Mouse (Mus musculus): ENCODE results near the gene Prmt3.

The Prmt3 gene

GRCm38 (mm10) chr7:49778114-49778901 is at the start of gene Prmt3:
Prmt3 (plus strand) TSS chr7:49778346.
- peak; percentile 98 for DNase-seq

GRCm38 (mm10) chr7:49734342-49734741 is 43.8 kb upstream of the Prmt3 start:
- peak in 1 of 2 experiments; percentile 8 for DNase-seq

DNA sequence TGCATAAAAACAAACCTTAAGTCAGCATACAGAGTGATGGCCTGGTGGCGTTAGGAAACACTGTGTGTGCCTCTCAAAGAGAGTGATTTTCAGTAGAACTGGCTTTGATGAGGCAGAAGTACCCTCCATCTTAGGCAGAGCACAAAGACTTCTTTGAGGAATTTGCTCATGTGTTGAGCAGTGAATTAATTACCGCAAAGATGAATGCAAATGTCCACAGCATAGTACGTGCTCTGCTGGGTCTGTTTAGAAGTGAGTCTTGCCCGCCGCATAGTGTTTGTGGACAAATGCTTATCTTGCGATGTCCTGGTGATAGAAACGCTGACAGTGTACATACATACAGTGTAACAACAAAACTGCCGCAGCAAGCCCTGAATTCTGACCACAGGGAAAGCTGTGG is 38.7 kb upstream of the Prmt3 start:
- no peak for DNase-seq

DNA sequence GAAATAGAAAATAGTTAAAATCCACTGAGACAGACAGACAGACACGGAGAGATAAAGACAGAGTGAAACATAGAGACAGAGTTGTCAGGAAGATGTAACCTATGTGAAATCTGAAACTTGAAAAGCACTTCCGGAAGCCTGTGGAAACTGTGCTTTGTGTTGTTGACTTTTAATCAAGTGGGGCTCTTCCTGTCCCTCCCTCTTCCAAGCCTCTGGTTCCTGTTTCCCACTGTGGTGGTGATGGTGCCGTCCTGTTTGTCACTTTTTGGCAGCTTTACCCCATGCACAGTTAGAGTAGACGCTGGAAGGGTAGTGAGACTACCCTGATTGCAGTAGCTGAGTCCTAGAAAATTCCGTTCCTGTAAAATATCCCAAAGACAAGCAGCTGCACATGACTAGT is 36.7 kb upstream of the Prmt3 start:
- DNase-seq, result peak in 1 of 2 experiments; percentile 2

GRCm38 (mm10) chr7:49741923-49742322 is 36.2 kb upstream of the Prmt3 start:
- DNase-seq, result no peak

- DNase-seq, result peak in 1 of 2 experiments; percentile 47
These were observed 27.0 kb upstream of the Prmt3 start for GRCm38 (mm10) chr7:49751148-49751547.

- peak in 1 of 2 experiments; percentile 63 for DNase-seq
These were observed 25.2 kb upstream of the Prmt3 start for GRCm38 (mm10) chr7:49752730-49753506.

DNA sequence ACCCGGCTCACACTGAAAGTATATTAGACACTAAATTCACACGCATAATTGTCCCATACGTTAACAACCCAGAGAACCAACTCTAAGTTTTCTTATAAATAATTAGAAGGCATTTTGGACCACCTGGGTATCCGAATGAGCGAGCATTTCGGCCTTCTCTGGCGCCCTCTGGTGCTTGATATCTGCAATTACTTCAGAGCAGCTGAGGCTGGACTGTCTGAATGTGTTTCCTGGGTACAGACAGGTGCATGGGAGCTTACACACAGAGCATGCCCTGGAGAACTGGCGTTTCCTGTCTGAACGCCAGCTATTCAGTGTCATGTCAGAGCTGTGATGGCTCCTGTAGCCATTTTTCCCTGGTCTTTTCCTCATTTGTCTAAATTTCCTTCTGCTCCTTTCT is 23.4 kb upstream of the Prmt3 start:
- peak; percentile 58 to 64 for DNase-seq

GRCm38 (mm10) chr7:49758934-49759571 is 19.1 kb upstream of the Prmt3 start, which contains the start of gene Htatip2:
Htatip2 (plus strand) TSS chr7:49759115.
- peak; percentile 47 to 62 for DNase-seq

GRCm38 (mm10) chr7:49762605-49763004 is 15.5 kb upstream of the Prmt3 start:
- no peak for DNase-seq

GRCm38 (mm10) chr7:49764011-49764716 is 14.0 kb upstream of the Prmt3 start:
- no peak for DNase-seq

DNA sequence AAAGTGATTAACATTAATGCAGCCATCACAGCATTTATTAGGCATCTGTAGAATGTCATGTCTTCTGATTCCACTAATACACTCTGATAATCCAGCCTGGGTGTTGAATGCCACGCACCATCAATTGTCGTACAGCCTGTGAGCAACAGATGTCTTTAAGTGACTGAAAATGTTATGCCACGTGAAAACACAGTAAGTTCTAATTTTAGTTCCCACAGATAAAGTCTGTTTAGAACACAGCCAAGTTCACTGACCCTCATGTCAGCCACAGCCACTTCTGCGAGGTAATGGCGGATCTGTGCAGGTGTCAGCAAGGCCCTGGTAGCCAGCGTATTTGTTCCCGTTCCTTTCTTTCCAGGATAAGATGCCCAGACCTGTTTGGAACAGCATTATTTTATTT is 12.0 kb upstream of the Prmt3 start:
- no peak for DNase-seq

GRCm38 (mm10) chr7:49768509-49768908 is 9.6 kb upstream of the Prmt3 start:
- DNase-seq, result no peak

DNA sequence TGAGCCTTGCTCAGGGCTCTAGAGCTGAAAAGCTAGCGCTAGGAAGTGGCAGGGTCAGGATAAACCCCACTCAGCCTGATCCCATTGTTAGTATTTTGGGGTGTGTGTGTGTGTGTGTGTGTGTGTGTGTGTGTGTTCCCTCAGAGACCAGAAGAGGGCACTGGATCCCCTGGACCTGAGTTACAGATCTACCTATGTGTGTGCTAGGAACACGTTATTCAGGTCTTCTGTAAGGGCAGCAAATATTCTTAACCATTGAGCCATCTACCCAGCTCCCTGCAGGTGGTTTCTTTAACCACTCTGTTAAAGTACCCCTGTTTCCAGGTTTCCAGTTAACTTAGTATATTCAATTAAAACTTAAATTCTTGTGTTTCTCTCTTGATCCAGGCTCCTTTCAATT is 3.8 kb upstream of the Prmt3 start:
- DNase-seq, result no peak

DNA sequence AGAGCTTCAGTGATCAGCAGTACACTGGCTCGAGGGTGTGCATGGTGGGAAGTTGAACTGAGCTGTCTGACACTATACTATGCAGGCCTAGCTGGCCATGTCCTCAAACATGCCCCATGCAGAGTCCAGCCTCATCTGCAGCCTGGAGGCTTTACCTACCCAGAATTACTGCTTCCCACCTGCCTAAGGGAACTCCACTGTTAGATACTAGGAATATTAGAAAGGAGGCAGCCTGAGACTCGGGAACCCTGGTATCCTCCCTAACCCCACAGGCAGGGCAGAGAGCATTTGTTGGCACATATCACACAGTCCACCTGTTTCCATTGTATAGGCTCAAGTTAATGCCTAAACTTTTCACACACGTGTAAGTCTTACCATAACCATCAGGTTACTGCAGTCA is 561 bp upstream of the Prmt3 start:
- DNase-seq, result no peak

DNA sequence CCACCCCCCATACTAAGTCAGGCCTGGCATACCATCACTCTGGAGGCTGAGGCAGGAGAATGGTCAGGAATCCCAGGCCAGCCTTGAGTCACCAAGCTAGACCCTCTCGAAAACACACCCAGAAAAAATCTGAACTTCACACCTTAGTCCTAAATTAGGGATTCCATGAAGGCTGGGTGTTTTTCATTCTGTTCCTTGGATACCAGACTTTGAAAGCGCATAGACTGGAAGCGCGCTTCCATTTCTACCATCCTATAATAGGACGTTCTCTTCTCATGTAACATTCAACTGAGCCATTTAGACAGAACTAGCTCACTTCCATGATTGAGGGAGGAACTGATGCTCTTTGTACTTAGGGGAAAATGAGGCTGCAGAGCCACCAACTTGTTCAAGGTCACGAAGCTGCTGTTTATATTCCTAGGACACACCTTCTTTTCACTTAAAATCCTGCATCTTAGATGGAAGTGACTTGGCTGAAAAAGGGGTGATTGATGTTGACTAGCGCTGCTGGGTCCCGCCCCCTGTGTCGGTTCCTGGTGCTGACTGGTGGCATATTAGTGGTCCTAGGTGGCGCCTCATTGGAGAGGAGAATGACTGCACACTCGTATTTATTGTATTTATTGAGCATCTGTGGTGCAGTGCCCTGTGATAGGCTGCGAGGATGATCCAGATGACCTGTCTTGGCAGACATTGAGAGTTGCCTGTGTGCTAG is 914 bp downstream of the Prmt3 start:
- DNase-seq, result no peak

DNA sequence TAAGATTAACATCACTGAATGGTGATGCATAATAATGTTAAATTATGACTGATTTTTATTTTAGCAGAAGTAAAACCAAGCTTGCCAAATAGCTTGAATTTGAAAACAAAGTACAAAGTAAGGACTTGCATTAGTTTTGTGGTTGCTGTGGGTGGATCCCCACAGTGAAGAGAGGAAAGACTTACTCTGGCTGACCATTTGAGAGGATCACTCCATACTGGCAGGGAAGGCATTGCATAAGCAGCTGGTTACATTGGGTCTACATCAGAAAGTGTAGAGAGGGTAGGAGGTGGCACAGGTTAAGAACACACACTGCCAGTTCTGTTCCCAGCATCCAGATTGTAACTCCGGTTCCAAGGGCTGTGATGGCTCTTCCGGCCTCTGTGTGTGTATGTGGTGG is 4.9 kb downstream of the Prmt3 start:
- no peak for DNase-seq

DNA sequence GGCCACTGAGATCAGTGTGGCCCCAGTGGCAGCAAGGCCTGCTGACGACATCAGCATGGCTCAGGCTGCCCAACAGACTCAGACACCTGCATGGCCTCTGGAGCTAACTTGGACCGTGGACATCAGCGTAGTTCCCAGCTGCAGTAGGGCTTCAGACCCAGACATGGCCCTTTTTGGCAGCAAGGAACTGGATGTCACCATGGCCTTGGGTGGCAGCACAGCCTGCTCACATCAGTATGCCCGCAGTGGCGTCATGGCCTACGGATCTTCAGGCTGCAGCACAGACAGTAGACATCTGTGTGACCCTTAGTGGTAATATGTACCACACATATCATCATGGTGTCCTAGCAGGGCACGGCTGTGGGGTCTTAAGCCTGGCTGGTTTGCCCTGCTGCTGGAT is 7.0 kb downstream of the Prmt3 start:
- DNase-seq, result no peak

GRCm38 (mm10) chr7:49786618-49787382 is 8.7 kb downstream of the Prmt3 start:
- peak; percentile 71 to 77 for DNase-seq

- DNase-seq, result no peak
These were observed 9.2 kb downstream of the Prmt3 start for GRCm38 (mm10) chr7:49787383-49787645.

DNA sequence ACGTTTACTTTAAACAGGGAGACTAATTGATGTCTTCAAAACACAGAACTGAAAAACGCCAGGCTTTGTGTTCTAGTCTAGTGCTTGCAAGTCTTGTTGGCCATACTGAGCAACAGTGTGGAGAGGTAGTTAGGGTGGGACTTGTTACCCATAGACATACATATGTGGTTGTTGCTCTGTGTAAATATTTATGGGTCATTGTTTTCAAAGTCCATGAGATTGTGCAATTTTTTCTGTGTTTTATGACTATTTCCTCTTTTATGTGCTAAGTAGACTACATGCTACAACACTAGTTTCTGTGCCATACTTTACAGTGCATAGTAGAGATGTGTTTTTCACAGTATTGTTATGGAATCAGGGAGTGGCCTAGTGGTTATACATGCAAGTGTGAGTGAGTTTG is 16.2 kb downstream of the Prmt3 start:
- no peak for DNase-seq

DNA sequence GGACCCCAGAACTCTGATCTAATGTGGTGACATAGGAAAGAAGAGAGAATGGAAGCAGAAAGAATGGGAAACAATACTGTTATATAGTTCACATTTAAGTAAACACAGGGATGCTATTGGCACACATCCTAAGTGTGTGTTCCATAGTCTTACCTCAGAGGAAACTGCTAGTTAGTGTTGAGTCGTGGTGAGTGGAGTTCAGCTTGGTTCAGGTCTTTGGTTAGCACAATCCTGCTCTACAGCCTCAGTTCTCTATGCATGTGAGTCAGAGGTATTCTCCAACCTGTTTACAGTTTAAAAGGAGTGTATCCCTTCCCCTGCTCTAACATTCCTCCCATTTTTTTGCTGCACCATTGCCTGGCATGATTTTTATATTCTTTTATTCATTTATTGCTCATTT is 19.0 kb downstream of the Prmt3 start:
- DNase-seq, result no peak

All from kidney, postnatal 25 days (tissue).